Mouse (Mus musculus): ENCODE measurements around the gene Gm12216.

GRCm38 (mm10) chr11:53792986-53793385, 66.1 kb downstream of the Gm12216 start:
- TF ChIP-seq CTCF (IDR thresholded peaks at IDR 0.05; ENCODE audit: low read depth) = no peak
- TF ChIP-seq EP300 (optimal IDR thresholded peaks at IDR 0.05) = no peak
